Mouse (Mus musculus): ENCODE results near the gene Cmah. TPM values are rescaled to one million over a fixed set of nuclear protein-coding genes. Genes with fewer than 3 reads are reported as not detected.

The Cmah gene
- polyA plus RNA-seq (2012; rRNA removed) = 0.10 and 0.11 TPM in 2 replicates

GRCm38 (mm10) chr13:24327201-24327600 is at the start of gene Cmah:
Cmah (plus strand) TSS chr13:24327404.
- DNase-seq (ENCODE audit: extremely low spot score in 1 of 2, low spot score in 1 of 2) = no peak

GRCm38 (mm10) chr13:24279407-24279761 is 47.8 kb upstream of the Cmah start:
- DNase-seq (ENCODE audit: extremely low spot score in 1 of 2, low spot score in 1 of 2) = no peak

GRCm38 (mm10) chr13:24279762-24280438 is 47.3 kb upstream of the Cmah start:
- no peak for DNase-seq (ENCODE audit: extremely low spot score in 1 of 2, low spot score in 1 of 2)

- DNase-seq (ENCODE audit: extremely low spot score in 1 of 2, low spot score in 1 of 2) = peak; percentile 68 to 86
Measured at GRCm38 (mm10) chr13:24280439-24281431, 46.5 kb upstream of the Cmah start, which contains the start of gene Carmil1. Carmil1 (minus strand) TSS chr13:24280795.

- DNase-seq (ENCODE audit: extremely low spot score in 1 of 2, low spot score in 1 of 2) = no peak
Measured at GRCm38 (mm10) chr13:24287381-24287780, 39.8 kb upstream of the Cmah start.

- peak in 1 of 2 experiments; percentile 64 for DNase-seq (ENCODE audit: extremely low spot score in 1 of 2, low spot score in 1 of 2)
Measured at GRCm38 (mm10) chr13:24297252-24297651, 30.0 kb upstream of the Cmah start.

- no peak for DNase-seq (ENCODE audit: extremely low spot score in 1 of 2, low spot score in 1 of 2)
Measured at GRCm38 (mm10) chr13:24305486-24305885, 21.7 kb upstream of the Cmah start.

GRCm38 (mm10) chr13:24306248-24306647 is 21.0 kb upstream of the Cmah start:
- DNase-seq (ENCODE audit: extremely low spot score in 1 of 2, low spot score in 1 of 2) = no peak

- no peak for DNase-seq (ENCODE audit: extremely low spot score in 1 of 2, low spot score in 1 of 2)
Measured at GRCm38 (mm10) chr13:24311011-24311940, 15.9 kb upstream of the Cmah start.

GRCm38 (mm10) chr13:24316563-24316962 is 10.6 kb upstream of the Cmah start:
- peak in 1 of 2 experiments; percentile 23 for DNase-seq (ENCODE audit: extremely low spot score in 1 of 2, low spot score in 1 of 2)

GRCm38 (mm10) chr13:24318618-24319017 is 8.6 kb upstream of the Cmah start:
- peak in 1 of 2 experiments; percentile 63 for DNase-seq (ENCODE audit: extremely low spot score in 1 of 2, low spot score in 1 of 2)

GRCm38 (mm10) chr13:24321313-24321712 is 5.9 kb upstream of the Cmah start:
- DNase-seq (ENCODE audit: extremely low spot score in 1 of 2, low spot score in 1 of 2) = no peak

GRCm38 (mm10) chr13:24328036-24328817 is 1.0 kb downstream of the Cmah start:
- no peak for DNase-seq (ENCODE audit: extremely low spot score in 1 of 2, low spot score in 1 of 2)

- DNase-seq (ENCODE audit: extremely low spot score in 1 of 2, low spot score in 1 of 2) = no peak
Measured at GRCm38 (mm10) chr13:24330128-24330527, 2.9 kb downstream of the Cmah start.

GRCm38 (mm10) chr13:24330836-24331523 is 3.8 kb downstream of the Cmah start:
- DNase-seq (ENCODE audit: extremely low spot score in 1 of 2, low spot score in 1 of 2) = no peak

- DNase-seq (ENCODE audit: extremely low spot score in 1 of 2, low spot score in 1 of 2) = no peak
Measured at GRCm38 (mm10) chr13:24332537-24332936, 5.3 kb downstream of the Cmah start.

GRCm38 (mm10) chr13:24336818-24337217 is 9.6 kb downstream of the Cmah start:
- no peak for DNase-seq (ENCODE audit: extremely low spot score in 1 of 2, low spot score in 1 of 2)

- peak in 1 of 2 experiments; percentile 6 for DNase-seq (ENCODE audit: extremely low spot score in 1 of 2, low spot score in 1 of 2)
Measured at GRCm38 (mm10) chr13:24337874-24338273, 10.7 kb downstream of the Cmah start.

- DNase-seq (ENCODE audit: extremely low spot score in 1 of 2, low spot score in 1 of 2) = no peak
Measured at GRCm38 (mm10) chr13:24338343-24338861, 11.2 kb downstream of the Cmah start.

All from frontal cortex, adult 2 months (tissue).